Mouse (Mus musculus) gastrocnemius, adult 18-20 months (tissue): ENCODE results near the gene Slc43a2. TPM values are rescaled to one million over a fixed set of nuclear protein-coding genes. Genes with fewer than 3 reads are reported as not detected.

Source experiments
- DNase-seq: peaks from one replicate; pipeline ENCODE4 v3.0.0; 2021; ENCODE audit warnings: low spot score
- total RNA-seq, 2 experiments: library from RNA; stranded (reverse); gene quantifications; 2 replicates each; pipeline ENCODE4 v1.2.3; 2021

Gene Slc43a2
- total RNA-seq, 2 experiments from 2014 or later, result 24.0 to 32.2 TPM

- DNase-seq, result no peak
These were observed 4.6 kb upstream of the Slc43a2 start for GRCm38 (mm10) chr11:75526943-75527342.

GRCm38 (mm10) chr11:75529771-75530170, 1.7 kb upstream of the Slc43a2 start:
- DNase-seq, result no peak

- peak; percentile 98 for DNase-seq
These were observed 1.2 kb upstream of the Slc43a2 start for GRCm38 (mm10) chr11:75530325-75530724.

- no peak for DNase-seq
These were observed 585 bp upstream of the Slc43a2 start for GRCm38 (mm10) chr11:75530845-75531373.

- no peak for DNase-seq
These were observed 1.1 kb downstream of the Slc43a2 start for GRCm38 (mm10) chr11:75532340-75533277.

- DNase-seq, result no peak
These were observed 2.0 kb downstream of the Slc43a2 start for GRCm38 (mm10) chr11:75533314-75534015.

- DNase-seq, result no peak
These were observed 3.0 kb downstream of the Slc43a2 start for GRCm38 (mm10) chr11:75534286-75535033.

- no peak for DNase-seq
These were observed 3.8 kb downstream of the Slc43a2 start for GRCm38 (mm10) chr11:75535106-75535795.

GRCm38 (mm10) chr11:75536255-75537024, 4.9 kb downstream of the Slc43a2 start:
- DNase-seq, result no peak

- DNase-seq, result no peak
These were observed 5.5 kb downstream of the Slc43a2 start for GRCm38 (mm10) chr11:75537025-75537414.

GRCm38 (mm10) chr11:75537491-75538183, 6.1 kb downstream of the Slc43a2 start:
- no peak for DNase-seq

GRCm38 (mm10) chr11:75538184-75538969, 6.9 kb downstream of the Slc43a2 start:
- no peak for DNase-seq

GRCm38 (mm10) chr11:75538970-75539299, 7.4 kb downstream of the Slc43a2 start:
- DNase-seq, result no peak

- DNase-seq, result peak; percentile 61
These were observed 8.7 kb downstream of the Slc43a2 start for GRCm38 (mm10) chr11:75540209-75540608.

GRCm38 (mm10) chr11:75540710-75541581, 9.5 kb downstream of the Slc43a2 start:
- no peak for DNase-seq

GRCm38 (mm10) chr11:75544713-75545112, 13.2 kb downstream of the Slc43a2 start:
- DNase-seq, result no peak

GRCm38 (mm10) chr11:75546057-75546456, 14.6 kb downstream of the Slc43a2 start:
- DNase-seq, result no peak

- no peak for DNase-seq
These were observed 18.2 kb downstream of the Slc43a2 start for GRCm38 (mm10) chr11:75549658-75550111.
